Mouse (Mus musculus) adrenal gland, postnatal 14 days (tissue): ENCODE measurements at regions not wholly inside any gene's neighbourhood (a gene's known extent, or its start where the extent isn't known, plus 50 kb on each side); places are given as distances from the start of the nearest gene placed in this dataset.
A peak's percentile ranks its signal among the peaks of the same experiment; 100 is the strongest.

Source experiments
- DNase-seq: peaks from one replicate; pipeline ENCODE4 v3.0.0; 2021; ENCODE audit warnings: mixed read lengths

DNA sequence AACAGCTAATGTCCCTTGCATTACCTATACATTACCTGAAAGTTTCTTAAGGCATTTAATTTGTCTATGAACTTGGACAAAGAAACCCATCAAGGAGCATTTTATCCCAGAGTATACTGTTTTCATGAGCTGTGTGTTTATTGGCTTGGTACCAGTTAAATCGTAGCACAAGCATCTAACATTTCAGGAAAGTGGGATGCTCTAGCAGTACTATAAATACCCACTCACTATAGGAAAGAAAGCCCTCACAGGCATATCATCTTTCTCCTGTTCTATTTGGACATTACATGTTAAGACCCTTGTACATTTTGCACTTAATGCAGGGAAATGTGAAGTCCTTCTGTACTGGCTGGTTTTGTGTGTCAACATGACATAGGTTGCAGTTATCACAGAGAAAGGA is 163.9 kb downstream of the Ptprc start:
- no peak for DNase-seq

GRCm38 (mm10) chr1:138010910-138011477 is 164.5 kb downstream of the Ptprc start:
- no peak for DNase-seq

- DNase-seq = no peak
These were observed 168.7 kb downstream of the Ptprc start for GRCm38 (mm10) chr1:138006811-138007210.

- no peak for DNase-seq
These were observed 171.2 kb downstream of the Ptprc start for GRCm38 (mm10) chr1:138004319-138004718.

GRCm38 (mm10) chr1:137999268-137999900 is 176.1 kb downstream of the Ptprc start:
- no peak for DNase-seq

- DNase-seq = no peak
These were observed 179.5 kb downstream of the Ptprc start for GRCm38 (mm10) chr1:137996041-137996440.

DNA sequence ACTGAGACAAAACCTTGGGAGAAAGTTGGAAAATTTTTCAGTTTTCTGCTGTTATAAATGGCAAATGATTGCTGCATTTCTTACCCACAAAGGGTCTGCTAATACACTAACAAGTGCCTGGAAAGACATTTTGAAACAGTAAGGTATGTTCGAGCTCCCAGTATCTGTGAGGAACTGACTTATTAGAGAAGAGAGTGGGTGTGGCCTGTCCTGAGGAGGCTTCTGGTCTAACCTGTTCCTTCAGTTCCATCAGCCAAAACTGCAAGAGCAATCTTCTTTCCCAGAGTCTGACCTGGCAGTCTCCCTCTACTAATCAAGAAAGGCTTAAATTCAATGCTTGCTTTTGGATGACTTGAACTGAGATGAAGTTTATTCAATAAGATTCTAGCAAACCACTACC is 183.6 kb downstream of the Ptprc start:
- DNase-seq = no peak

GRCm38 (mm10) chr1:137991412-137991811 is 184.1 kb downstream of the Ptprc start:
- DNase-seq = no peak

GRCm38 (mm10) chr1:137973406-137973805 is 202.1 kb downstream of the Ptprc start:
- no peak for DNase-seq

GRCm38 (mm10) chr1:137972620-137973350 is 202.7 kb downstream of the Ptprc start:
- no peak for DNase-seq

DNA sequence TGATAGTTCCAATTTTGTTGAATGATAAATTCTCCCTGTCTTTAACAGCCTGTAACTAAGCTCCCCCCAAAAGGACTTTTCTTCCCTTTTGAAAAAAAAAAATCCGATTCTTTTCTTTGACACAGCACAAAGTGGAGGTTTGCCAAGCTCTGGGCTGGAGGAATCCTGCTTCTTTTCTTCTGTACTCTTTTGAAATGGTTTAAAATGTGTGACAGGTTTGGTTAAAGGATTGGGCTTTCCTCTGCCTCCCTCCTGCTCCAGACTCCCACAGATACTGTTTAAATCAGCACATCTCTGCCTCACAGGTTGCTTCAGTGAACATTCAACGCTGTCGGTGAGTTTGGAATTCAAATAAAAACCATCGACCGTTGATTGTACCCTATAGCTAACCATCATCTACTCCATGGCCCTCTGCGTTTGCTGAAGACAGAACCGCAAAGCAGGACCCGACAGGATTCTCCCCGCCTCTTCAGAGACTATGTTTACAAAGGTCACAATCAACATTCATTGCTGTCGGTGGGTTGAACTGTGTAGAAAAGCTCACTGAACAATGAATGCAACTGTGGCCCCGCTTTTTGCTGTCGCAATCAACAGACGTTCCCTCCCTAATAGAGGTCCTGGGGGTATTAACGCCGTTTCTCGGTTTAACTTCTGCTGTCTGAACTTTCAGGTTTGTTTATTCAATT is 209.2 kb downstream of the Ptprc start:
- no peak for DNase-seq

DNA sequence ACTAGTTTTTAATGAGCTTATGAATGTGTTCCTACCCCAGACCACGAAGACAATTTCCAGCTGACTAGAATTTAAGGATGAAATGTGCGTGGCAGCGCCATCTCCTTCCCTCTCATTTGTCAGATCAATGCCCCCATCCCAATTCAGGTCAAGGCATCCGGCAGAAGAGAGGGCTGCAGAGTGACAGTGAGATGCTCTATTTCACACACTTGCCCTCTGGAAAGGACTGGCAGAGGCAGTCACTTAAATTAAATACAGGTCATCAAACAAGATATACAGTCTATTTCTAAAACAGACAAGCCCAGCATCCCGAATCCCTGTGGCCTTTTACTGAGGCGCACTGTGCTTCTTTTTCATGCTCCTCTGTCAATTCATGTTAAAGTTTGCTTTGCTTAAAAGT is 211.9 kb downstream of the Ptprc start:
- no peak for DNase-seq

- no peak for DNase-seq
These were observed 217.5 kb downstream of the Ptprc start for GRCm38 (mm10) chr1:137958040-137958439.

DNA sequence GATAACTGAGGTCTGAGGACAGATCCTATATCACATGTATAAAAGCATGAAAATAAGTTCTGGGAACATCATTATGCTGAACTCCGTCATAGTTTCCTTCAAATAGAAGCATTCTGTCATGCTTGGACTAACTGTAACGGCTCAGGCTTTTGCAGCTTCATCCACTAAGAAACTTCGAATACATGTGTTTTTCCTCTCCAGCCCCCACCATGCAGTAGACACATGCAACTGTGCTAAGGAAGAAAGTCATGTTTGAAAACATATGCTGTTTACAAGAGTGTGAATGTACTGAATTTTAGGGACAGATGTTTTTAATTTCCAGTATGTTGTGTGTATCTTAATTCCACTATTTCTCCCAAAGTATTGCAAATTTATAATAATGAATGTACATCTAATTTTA is 219.5 kb downstream of the Ptprc start:
- no peak for DNase-seq

DNA sequence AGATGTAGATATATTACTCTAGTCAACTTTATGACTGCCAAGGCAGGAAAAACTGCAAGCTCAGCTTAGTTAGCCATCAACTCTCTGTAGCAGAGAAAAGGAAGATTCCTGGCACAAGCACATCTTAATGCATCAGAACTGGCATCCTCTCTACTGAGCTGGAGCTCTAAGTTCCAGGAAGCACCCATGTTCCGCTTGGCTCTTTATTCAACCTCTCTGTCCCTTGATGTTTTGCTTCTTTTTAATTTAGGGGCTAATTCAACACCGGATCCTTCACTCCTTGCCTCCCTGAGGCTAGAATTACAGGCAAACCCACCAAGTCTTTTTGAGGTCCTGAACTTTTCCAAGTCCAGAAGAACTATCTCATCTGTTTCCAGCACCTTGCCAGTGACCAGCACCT is 220.4 kb downstream of the Ptprc start:
- no peak for DNase-seq

GRCm38 (mm10) chr1:137953369-137953768 is 222.1 kb downstream of the Ptprc start:
- no peak for DNase-seq

GRCm38 (mm10) chr1:137952777-137953176 is 222.7 kb downstream of the Ptprc start:
- no peak for DNase-seq

GRCm38 (mm10) chr1:137947900-137948299 is 227.6 kb downstream of the Ptprc start:
- no peak for DNase-seq

GRCm38 (mm10) chr1:137941776-137942522 is 233.6 kb downstream of the Ptprc start:
- DNase-seq = no peak

GRCm38 (mm10) chr1:137935746-137936145 is 239.8 kb downstream of the Ptprc start:
- DNase-seq = no peak

DNA sequence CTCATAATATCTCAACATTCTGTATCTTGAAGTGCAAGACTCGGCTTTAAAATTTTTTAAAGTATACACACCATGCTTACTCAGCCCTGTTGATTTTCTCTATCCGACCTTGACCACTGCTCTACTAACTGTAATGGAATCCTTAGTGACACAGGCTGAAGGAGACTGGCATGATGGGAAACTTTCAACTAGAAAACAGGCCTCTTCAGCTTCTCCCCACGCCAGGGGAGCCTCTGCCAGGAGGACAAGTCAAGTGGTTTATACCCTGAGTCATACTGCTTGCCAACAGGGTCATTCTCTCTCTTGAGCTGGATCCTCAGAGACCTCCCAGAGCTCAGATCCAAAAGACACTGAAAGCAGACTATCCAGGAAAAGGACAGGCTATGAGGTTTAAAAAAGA is 245.7 kb downstream of the Ptprc start:
- DNase-seq = peak; percentile 46

- peak; percentile 59 for DNase-seq
These were observed 247.0 kb downstream of the Ptprc start for GRCm38 (mm10) chr1:137928522-137928921.
